Mouse (Mus musculus): ENCODE results near the gene Msl1.

GRCm38 (mm10) chr11:98789219-98789807 is 6.0 kb upstream of the Msl1 start:
- TF ChIP-seq CTCF (conservative IDR thresholded peaks at IDR 0.05; ENCODE audit: insufficient read depth, insufficient read length, low read depth, low read length) = no peak
- no peak for TF ChIP-seq POLR2A (IDR thresholded peaks at IDR 0.05; ENCODE audit: low read depth, low read length)

Measured in kidney, adult 2 months (tissue).